Mouse (Mus musculus) retina, postnatal 7 days (tissue): ENCODE data around the gene She.
"Not testable (repeated sequence)": the region's sequence is repeated elsewhere in the genome, so short reads cannot be mapped to it uniquely, and the experiment has no call there.

Source experiments
- DNase-seq: peaks from one replicate; pipeline ENCODE4 v3.0.0-alpha.2; 2012; ENCODE audit warnings: low read depth, low spot score

Gene She

DNA sequence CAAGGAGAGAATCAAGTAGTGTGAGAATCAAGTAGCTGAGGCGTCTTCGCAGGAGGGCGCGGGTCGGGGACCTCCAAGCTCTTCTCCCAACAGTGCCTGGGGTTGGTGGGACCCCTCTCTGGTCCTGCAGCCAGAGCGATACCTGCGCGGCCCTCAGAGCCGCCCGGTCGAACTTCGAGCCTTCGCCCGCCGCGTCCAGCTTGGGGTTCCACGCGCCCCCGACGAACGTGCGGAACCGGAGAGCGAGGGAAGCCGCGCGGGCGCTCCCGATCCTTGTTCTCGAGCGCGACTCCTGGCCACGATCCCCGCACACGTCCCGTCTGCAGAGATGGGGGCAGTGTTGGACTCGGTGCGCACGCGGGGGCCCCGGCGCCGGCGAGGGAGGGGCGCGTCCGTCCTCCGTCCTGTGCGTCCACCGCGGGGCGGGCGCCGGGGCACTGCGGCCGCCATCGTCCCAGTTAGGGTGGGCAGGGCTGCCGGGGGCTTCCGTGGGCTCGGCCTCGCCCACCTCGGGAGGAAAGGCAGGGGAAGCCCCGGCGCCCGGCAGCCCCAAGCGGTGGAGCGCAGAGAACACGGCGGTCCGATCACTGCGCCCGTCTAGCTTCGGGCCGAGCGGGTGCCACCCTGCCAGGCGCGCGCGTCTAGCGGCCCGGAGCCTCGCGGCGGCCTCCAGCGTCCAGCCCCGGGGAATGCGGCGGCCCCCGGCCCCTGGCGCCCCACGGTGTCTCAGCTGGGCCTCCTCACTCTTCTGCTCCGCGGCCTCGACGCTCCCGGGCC lies at the start of gene She:
Gene She (plus strand): TSS at position 556 of the 777 bp plus-strand sequence.
- no peak for DNase-seq

DNA sequence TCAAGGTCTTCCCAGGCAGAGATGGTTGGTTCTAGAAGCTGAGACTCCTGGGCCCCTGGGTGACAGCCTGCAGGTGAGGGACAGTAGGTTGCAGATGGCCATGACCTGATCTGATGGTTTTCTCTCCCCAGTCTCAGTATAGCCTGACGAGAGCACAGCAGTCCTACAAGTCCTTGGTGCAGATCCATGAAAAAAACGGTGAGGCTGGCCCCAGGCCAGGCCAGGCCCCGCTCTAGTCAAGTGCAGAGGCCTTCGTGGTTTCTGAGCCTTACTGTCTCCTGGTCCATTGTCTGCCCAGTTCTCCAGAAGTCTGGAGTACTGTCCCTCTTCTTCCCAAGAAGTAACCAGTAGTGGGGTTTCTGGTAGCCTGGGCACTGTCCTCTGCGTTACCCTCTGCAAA lies 49.5 kb upstream of the She start:
- no peak for DNase-seq

DNA sequence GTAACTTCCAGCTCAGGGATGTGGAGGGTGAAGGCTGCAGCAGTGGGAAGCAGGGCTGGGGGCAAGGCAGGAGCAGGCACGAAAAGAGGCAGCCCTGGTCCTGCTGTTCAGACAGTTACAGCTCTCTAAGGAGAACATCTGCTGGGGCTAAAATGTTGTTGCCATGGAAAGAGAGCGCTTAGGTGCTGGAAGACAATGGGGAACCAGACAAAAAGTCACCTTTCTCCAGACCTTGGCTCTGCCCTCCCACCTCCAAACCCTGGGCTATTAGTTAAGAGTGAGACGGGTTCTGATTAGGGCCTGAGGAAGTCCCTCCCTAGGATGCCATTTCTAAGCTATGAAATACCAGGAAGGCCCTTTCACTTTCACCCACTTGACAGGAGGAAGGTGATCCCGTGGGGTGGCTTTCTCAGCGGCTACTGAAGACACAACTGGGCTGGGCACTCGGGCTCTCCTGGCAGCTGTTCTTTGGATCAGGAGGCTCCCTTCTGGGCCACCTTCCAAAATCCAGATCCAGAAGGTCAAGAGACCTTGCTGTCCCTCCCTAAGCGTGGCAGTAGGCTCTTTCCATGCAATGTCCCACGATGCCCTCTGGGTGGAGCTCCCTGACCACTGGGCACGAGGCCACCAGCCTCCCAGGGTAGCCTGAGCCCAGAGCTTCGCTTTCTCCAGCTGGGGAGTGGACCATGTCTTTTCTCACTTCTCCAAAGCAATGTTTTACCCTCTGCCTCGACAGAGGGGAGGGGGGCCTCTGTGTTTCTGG lies 46.0 kb upstream of the She start:
- DNase-seq = peak; percentile 59

DNA sequence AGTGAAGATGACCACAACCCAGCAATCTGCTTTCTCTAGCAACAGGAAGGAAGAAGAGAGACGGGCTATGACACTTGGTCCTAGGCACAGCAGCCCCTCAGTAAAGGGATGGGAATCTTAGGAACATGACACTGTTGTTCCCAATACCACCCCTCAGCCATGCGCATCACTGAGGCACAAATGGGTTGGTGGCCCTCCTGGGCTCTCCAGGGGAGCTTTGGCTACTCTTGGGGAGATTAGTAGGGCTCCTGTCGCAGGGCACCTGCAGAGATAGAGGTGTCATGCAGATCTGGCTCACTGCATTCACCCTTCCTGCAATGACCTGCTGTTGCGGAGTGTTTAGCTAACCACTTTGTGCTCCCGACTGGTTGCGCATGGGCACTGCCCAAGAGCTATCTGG lies 44.9 kb upstream of the She start:
- no peak for DNase-seq

DNA sequence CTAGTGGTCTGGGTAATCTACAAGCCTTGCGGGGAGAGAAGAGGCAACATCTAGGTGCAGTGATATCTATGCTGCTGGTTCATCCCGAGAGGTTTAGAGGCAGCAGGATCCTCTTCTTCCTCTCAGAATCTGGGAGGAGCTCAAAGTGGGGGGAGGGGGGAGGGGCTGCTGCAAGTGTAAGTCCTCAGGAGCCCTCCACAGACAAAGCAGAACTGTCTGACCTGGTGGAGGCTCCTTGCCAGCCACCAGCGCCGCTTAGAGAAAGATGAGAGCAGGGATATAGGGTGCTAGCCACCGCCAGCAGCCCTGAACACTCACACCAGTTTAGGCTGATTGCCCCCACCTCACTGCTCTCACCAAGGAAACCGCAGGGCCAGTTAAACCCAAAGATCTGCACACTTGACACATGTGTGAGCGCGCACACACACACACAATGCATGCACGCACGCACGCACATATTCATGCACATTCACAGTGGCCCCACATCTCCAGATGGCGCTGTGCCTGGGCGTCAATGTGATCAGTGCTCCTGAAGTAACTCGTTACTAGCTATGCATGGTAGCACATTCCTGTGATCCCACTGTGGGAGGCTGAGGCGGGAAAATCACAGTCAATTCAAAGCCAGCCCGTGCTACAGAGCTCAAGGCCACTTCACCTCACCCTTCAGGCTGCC lies 42.4 kb upstream of the She start:
- DNase-seq = no peak

DNA sequence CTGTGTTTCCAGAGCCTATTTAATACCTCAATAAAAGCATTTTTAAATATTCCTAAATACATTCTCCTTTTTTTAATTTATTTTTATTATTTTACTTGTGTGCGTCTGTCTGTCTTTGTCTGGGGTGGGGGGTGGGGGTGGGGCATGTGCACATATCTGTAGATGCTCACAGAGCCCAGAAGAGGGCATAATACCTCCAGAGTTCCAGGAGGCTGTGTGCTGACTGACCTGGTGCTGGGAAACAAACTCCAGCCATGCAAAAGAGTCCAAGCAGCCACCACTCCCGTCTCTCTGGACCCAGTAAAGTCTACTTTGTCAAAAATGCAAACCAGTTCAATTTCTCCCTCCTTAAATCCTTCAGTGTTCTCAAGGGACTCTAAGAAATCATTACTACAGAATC lies 36.6 kb upstream of the She start:
- no peak for DNase-seq

DNA sequence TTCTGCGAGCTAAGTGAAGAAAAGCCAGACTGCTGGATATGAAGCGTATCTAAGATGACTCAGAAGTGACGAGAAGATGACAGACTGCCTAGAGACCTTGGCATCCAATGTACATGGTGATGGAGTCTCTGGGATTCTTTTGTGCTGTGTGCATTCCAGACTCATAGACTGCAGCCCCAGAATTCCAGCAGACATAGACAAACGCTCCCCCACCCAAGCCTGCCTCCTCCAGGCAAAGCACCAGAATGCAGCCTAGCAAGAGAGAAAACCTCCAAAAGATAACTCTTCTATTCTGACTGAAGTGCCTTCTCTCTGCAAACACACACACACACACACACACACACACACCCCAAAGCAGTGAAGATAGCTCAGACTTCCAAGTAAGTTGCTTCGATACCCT lies 35.4 kb upstream of the She start:
- DNase-seq = no peak

DNA sequence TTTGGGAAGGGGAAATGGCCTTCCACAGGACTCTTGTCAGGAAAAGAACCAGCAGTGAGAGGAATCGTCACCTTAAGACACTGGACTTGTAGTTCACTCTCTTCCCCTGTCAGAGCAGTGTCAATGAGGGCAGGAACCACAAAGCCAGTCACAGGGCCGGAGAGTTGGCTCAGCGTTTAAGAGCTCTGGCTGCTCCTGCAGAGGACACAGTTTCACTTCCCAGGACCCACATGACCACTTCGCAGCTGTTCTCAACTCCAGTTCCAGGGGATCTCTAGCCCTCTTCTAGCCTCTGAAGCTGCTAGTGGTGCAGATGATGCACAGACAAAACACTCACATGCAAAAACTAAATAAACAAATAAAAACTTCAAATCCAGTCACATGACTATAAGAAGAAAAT lies 34.8 kb upstream of the She start:
- DNase-seq = no peak

DNA sequence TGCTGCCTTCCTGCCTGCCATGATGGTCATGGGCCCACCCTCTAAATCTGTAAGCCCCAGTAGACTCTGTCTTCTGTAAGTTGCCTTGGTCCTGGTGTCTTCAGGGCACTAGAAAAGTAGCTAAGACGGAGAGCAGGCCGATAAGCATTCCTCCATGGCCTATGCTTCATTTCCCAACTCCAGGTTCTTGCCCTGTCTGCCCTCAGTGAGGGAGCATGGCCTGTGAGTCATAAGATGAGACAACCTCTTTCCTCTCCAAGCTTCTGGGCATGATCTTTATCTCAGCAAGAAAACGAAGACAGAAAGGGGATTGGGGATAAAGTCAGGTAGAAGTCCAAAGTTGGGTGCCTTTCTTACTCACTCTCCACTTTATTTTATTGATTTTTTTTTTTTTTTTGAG lies 32.7 kb upstream of the She start:
- no peak for DNase-seq

DNA sequence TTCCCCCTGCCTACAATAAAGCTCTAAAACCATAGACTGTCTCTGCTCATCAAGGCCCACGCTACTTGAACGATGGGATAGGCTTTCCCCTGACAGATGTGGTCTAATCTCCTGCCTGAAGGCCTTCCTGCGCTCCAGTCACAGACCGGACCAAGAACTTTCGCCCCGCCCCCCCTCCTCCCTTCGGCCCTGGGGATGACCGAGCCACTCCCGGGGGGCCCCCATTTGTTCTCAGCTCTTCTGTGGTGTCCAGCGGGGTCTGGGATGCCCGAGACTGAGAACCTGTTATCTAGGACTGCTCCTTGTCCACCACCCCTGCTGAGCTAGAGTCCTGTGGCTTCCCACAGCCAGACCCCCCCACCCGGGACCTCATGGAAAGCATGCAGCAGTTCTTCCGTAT lies 31.7 kb upstream of the She start:
- DNase-seq = no peak

DNA sequence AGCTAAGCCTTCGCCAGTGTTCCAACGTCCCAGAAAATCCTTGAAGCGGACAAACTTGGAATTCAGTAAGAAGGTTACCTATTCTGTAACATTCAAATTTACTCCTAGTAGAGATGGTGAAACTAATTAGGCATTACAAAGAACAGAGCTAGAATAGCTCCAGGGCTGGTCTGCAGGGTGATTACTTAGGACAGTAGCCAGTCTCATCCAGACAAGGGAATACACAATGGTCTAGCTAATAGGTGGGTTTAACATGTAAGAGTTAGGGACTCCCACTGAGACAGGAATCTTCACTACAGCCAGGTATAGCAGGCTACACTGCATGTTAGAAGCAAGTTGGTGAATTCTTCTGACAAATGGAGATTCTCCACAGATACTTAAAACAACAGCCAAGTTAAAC lies 31.1 kb upstream of the She start:
- DNase-seq = not testable (repeated sequence)

DNA sequence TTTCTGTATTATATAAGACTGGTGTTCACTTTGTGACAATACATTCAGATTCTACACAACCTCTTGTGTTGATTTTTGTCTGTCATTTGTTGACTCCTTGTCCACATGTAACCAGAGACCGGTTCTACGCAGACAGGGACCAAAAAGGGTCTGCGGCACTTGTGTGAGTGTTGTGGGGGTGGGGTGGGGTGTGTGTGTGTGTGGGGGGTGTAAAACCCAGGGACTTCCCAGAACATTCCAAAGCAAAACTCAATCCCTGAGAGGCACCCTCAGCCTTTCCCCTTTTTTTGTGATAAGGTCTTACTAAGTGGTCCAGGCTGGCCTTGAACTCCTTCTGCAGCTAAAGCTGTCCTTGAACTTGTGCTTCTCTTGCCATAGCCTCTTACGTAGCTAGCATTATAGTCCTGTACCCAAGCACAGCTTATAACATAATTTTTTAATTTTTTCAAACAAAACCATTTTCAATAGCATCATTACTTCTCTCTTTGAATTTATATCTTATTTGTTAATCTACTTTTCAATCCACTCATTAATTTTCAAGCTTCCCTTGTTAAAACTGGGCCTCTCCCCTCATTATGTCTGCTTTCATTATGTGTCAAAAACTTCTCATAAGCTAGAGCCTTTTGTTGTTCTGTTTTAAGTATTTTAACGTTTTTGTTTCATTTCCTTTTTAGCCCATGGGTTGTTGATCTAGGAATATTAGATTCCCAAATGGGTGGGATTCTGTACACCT lies 30.2 kb upstream of the She start:
- no peak for DNase-seq

DNA sequence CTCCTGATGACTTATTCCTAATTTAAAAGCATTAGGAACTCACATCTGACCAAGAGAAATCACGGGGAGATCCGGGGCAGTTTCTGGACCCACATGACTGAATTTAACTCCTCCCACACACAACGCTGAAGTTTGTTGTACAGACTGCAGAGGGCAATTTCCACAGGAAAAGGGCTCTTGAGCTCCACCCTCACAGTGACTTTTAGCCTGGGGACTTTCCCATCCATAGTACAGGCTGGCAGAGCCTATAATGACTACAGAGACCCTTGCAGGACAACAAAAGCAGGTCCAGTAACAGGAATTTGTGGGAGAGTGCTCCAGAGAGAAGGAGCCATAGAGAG lies 29.7 kb upstream of the She start:
- DNase-seq = no peak

DNA sequence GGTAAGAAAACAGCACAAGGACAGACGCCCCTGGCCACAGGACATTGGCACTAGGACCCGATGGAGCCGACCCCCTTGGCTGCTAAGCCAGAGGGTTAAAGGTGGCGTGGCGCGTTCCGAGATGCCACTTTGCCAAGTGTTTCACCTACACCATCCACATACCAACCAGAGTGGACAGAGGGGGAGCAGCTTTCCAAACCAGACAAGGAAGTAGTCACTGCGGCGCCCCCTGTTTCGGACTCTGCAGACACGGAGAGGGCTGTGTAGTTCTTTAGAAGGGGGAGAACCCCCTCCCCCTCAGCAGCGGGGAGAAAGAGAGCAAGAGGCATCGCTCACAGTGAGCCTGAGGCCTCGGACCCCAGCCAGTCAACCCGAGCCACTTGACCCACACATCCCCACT lies 28.3 kb upstream of the She start:
- no peak for DNase-seq

DNA sequence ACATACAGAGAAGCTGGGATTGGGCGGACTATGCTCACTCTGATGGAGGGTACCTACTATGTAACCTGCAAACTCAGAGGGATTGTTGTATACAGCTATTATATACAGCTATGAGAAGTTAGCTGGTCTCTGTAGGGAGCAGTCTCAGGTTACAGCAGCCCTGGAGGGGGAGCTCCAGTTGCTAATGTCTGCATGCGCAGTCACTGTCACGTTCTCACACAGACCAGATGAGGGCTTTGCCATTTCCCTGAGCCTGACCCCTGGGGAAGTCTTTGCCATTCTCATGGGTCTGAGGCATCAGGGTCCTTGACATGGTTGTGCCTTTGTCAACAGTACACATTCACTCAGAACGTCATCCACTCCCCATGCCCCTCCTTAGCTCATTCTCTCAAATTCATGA lies 26.0 kb upstream of the She start:
- DNase-seq = no peak

DNA sequence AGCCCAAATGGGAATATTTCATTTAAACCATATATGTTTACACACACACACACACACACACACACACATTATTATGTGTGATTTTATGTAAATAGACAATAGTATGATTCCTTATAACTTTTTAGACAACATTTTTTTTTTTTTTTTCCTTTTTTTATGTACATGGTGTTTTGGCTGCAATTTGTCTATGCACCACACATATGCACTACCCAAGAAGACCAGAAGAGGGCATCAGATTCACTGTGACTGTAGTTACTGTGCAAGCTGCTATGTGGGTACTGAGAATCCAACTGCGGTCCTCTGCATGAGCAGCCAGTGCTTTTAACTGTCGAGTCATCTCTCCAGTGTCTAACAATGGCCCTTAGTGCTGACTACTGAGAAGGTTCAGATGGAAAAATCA lies 24.4 kb upstream of the She start:
- DNase-seq = no peak

DNA sequence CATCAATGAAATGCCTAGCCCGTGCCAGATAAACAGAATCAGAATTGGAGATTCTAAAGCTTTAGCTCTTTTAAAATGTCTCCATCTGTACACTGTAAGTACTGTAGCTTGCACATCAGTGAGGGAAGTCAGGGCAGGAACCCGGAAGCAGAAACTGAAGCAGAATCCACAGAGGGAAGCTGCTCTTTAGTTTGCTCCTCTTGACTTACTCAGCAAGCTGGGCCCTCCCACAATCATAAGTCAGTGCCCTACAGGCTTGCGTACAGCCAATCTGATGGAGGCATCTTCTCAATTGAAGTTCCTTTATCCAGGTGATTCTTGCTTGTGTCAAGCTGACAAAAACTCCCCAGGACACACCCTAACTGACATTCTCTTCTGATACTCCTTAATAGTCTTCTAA lies 24.0 kb upstream of the She start:
- no peak for DNase-seq

DNA sequence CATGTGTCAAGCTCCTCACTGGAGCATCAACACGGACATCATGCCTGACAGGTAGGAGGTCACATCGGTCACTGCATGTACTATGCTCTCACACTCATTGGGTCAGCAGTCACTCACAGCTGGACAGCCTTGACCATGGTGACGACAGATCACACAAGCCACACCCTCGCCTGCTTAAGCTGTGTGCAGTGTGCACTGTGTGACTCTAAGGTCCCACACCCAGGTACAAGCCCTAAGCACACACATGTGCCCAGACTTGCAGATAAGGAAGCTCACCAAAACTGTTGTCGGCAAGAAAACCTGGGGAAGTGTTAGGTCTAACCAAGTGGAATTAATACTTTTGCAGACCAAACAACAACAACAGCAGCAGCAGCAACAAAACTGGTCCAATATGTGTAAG lies 23.3 kb upstream of the She start:
- DNase-seq = no peak

DNA sequence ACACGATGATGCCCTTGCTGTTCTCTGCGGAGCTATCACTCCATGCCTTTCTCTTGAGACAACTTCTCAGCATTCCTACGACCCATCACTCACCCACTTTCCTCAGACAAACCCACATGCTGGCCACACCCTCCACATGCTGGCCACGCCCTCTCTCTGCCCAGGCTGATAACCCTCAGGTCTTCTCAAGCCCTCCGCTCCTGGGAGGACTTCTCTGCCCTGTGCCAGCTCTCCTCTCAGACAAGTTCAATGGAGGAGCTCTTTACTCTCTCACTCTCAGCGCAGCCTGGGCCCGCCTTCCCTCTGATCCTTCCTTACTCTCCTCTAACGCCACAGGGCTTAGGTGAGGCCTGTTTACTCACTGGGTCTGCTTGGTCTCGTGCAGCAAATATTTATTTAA lies 22.5 kb upstream of the She start:
- DNase-seq = no peak

DNA sequence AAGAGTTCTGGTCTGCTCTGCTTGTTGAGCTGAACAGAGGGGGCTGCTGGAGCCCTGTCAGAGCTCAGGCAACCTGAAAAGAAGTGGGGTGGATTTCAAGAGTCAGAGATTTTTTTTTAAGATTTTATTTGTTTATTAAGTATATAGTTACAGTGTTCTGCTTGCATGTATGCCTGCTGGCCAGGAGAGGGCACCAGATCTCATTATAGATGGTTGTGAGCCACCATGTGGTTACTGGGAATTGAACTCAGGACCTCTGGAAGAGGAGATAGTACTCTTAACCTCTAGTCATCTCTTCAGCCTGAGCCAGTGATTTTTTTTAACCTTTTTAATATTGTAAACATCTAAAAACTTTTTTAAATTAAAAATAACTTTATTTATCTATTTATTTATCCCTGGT lies 20.3 kb upstream of the She start:
- DNase-seq = no peak

DNA sequence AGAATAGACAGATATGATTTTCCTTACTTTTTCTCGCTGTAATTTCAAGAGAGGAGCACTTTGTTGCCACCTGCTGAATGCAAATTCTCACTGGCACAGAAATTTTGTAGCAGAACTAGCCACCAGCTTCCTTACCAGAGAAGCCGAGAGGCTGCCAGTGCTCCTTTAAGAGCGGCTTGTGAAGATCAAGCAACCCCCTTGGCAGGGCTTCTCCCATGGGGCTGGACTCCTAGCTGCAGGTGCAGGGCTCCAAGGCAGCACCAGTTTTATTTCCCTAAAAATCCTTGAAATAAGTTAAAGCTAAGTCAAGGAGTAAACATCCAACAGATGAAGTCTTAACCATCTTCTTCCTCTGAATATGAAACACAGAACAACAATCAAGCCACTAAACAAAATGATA lies 19.0 kb upstream of the She start:
- no peak for DNase-seq

DNA sequence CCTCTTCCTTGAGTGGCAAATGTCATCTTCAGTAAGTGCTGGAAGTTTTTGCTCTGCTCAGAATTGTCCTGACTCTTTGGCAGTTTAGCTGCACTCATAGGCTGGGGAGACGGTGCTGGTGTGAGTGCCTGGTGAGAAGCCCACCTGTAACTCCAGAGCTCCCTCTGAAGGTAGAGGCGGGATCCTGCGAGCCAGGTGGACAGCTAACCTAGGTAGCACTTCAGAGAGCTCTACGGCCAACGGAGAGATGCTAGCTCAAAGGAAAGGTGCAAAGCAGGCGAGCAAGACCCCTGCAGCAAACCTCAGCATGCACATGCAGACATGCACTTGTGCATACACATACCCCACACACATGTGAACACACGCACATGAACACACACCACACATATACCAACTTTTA lies 17.1 kb upstream of the She start:
- no peak for DNase-seq
